Mouse (Mus musculus) kidney, adult 2 months (tissue): Measurements from ENCODE around the gene Naglu. TPM values are rescaled to one million over a fixed set of nuclear protein-coding genes. Genes with fewer than 3 reads are reported as not detected.
A peak's percentile ranks its signal among the peaks of the same experiment; 100 is the strongest.

Experiments used
- DNase-seq: peaks from one replicate; pipeline ENCODE4 v3.0.0; 2021
- H3K27ac ChIP-seq: fragments of 200-500 bp; 2 replicates; pipeline ENCODE4 v1.5.1; 2012; ENCODE audit warnings: low read depth, low read length, control low read depth, inconsistent platforms; ENCODE audit not compliant: insufficient read depth
- H3K27me3 ChIP-seq: fragments of 200-500 bp; replicated peaks from 2 replicates; pipeline ENCODE4 v1.6.1; 2012; ENCODE audit warnings: mild to moderate bottlenecking, moderate library complexity, low read length, inconsistent platforms; ENCODE audit not compliant: control insufficient read depth, insufficient read depth
- H3K36me3 ChIP-seq: fragments of 200-500 bp; 2 replicates; pipeline ENCODE4 v1.6.1; 2012; ENCODE audit warnings: mild to moderate bottlenecking, moderate library complexity, low read length, inconsistent platforms; ENCODE audit not compliant: control insufficient read depth, insufficient read depth
- H3K4me1 ChIP-seq: fragments of 200-500 bp; 2 replicates; pipeline ENCODE4 v1.6.1; 2011; ENCODE audit warnings: low read length; ENCODE audit not compliant: control insufficient read depth, insufficient read depth
- H3K4me3 ChIP-seq: fragments of 200-500 bp; 2 replicates; pipeline ENCODE4 v1.5.1; 2011; ENCODE audit warnings: mild to moderate bottlenecking, low read depth, low read length, control low read depth; ENCODE audit not compliant: insufficient read depth
- CTCF ChIP-seq: fragments of 200-500 bp; conservative IDR thresholded peaks from 2 replicates; pipeline ENCODE4 v1.5.1; 2011; ENCODE audit warnings: low read depth, mild to moderate bottlenecking, control low read depth, low read length, moderate library complexity, mixed read lengths; ENCODE audit not compliant: insufficient read depth, insufficient read length
- POLR2A ChIP-seq: fragments of 200-500 bp; IDR thresholded peaks from one replicate; pipeline ENCODE4 v1.6.1; 2011; ENCODE audit warnings: low read depth, low read length, control low read depth
- WGBS: fragments of 180-500 bp; shearing (Covaris S2); methylation state at CpG from one replicate; pipeline ENCODE4 v1.1.7; 2018; 5-methylcytosine and 5-hydroxymethylcytosine counted together
- polyA plus RNA-seq: library from polyadenylated mRNA; depleted of rRNA; stranded (reverse); fragments of >200 nt; gene quantifications from 2 replicates; pipeline ENCODE4 v1.2.3, GENCODE M21; 2012

The Naglu gene
- polyA plus RNA-seq, 1 experiment = 50.6 TPM

GRCm38 (mm10) chr11:101047502-101047901 lies 22.3 kb upstream of the Naglu start:
- WGBS = 81% methylated on average over 3 of the region's 3 CpGs
- H3K4me3 ChIP-seq = no peak overlapping the region
- no peak overlapping the region for H3K27ac ChIP-seq
- no peaks in the 10 kb centered on the region for H3K27me3 ChIP-seq
- H3K36me3 ChIP-seq = peaks cover 5% of the 10 kb centered on the region
- no peaks in the 10 kb centered on the region for H3K4me1 ChIP-seq
- TF ChIP-seq POLR2A (no peak), CTCF (no peak)
- no peak for DNase-seq

GRCm38 (mm10) chr11:101050359-101050758 lies 19.5 kb upstream of the Naglu start:
- peaks cover 3% of the 10 kb centered on the region for H3K36me3 ChIP-seq
- WGBS = 72% methylated on average over 9 of the region's 9 CpGs
- no peaks in the 10 kb centered on the region for H3K27me3 ChIP-seq
- H3K4me1 ChIP-seq = no peaks in the 10 kb centered on the region
- DNase-seq = no peak
- no peak overlapping the region for H3K27ac ChIP-seq
- TF ChIP-seq POLR2A (no peak), CTCF (no peak)
- H3K4me3 ChIP-seq = no peak overlapping the region

- DNase-seq = no peak
- WGBS = 91% methylated on average over 6 of the region's 6 CpGs
- no peaks in the 10 kb centered on the region for H3K4me1 ChIP-seq
- no peak overlapping the region for H3K27ac ChIP-seq
- TF ChIP-seq POLR2A (no peak), CTCF (no peak)
- H3K36me3 ChIP-seq = peaks cover 3% of the 10 kb centered on the region
- no peaks in the 10 kb centered on the region for H3K27me3 ChIP-seq
- H3K4me3 ChIP-seq = no peak overlapping the region
Observed at GRCm38 (mm10) chr11:101051051-101051493, 18.7 kb upstream of the Naglu start.

GRCm38 (mm10) chr11:101051617-101052016 lies 18.2 kb upstream of the Naglu start:
- TF ChIP-seq CTCF (no peak), POLR2A (no peak)
- Histone ChIP-seq H3K27ac (no peak overlapping the region), H3K4me3 (no peak overlapping the region), H3K36me3 (peaks cover 3% of the 10 kb centered on the region), H3K4me1 (no peaks in the 10 kb centered on the region), H3K27me3 (no peaks in the 10 kb centered on the region)
- WGBS = 84% methylated on average over 8 of the region's 8 CpGs
- no peak for DNase-seq

GRCm38 (mm10) chr11:101052751-101053473 lies 16.9 kb upstream of the Naglu start:
- H3K27ac ChIP-seq = no peak overlapping the region
- no peak for DNase-seq
- peaks cover 1% of the 10 kb centered on the region; the same call in 1 of the 2 replicates for H3K36me3 ChIP-seq
- H3K4me1 ChIP-seq = no peaks in the 10 kb centered on the region
- 84% methylated on average over 10 of the region's 10 CpGs for WGBS
- no peaks in the 10 kb centered on the region for H3K27me3 ChIP-seq
- H3K4me3 ChIP-seq = no peak overlapping the region
- TF ChIP-seq CTCF = no peak
- no peak for TF ChIP-seq POLR2A

GRCm38 (mm10) chr11:101053974-101054373 lies 15.8 kb upstream of the Naglu start:
- Histone ChIP-seq H3K27me3 (no peaks in the 10 kb centered on the region), H3K4me3 (no peak overlapping the region), H3K27ac (no peak overlapping the region), H3K4me1 (no peaks in the 10 kb centered on the region), H3K36me3 (peaks cover 1% of the 10 kb centered on the region; the same call in 1 of the 2 replicates)
- DNase-seq = no peak
- 100% methylated on average over 1 of the region's 1 CpGs for WGBS
- TF ChIP-seq CTCF = peak; percentile 40
- no peak for TF ChIP-seq POLR2A

- no peak for DNase-seq
- H3K27me3 ChIP-seq = no peaks in the 10 kb centered on the region
- TF ChIP-seq CTCF (no peak), POLR2A (no peak)
- H3K4me3 ChIP-seq = no peak overlapping the region
- H3K27ac ChIP-seq = no peak overlapping the region
- no peaks in the 10 kb centered on the region for H3K36me3 ChIP-seq
- 81% methylated on average over 14 of the region's 14 CpGs for WGBS
- H3K4me1 ChIP-seq = no peaks in the 10 kb centered on the region
Observed at GRCm38 (mm10) chr11:101055418-101055817, 14.4 kb upstream of the Naglu start.
